Comparison of ENCODE assay signal across 35 mouse cellular contexts in genomic region chr8:80579038-80579437, GRCm38 (mm10). TPM values are rescaled to one million over a fixed set of nuclear protein-coding genes. Genes with fewer than 3 reads are reported as not detected.
"Had no signal": no experiment of that assay in that cellular context is flagged by ENCODE, and none has a peak within 500 bp of the region (broad histone marks: within the 10 kb centered on the region; RNA-seq: fewer than 3 reads in every experiment).

No protein-coding gene starts in this region.

- H3K4me3 ChIP-seq: left cerebral cortex, adult 2 months; limb, embryonic 10.5 days; limb, embryonic 12.5 days; limb, embryonic 13.5 days; limb, embryonic 15.5 days; liver, embryonic 12.5 days; liver, embryonic 15.5 days; lung, embryonic 15.5 days; megakaryocyte, embryonic 14.5 days; midbrain, embryonic 10.5 days; midbrain, embryonic 12.5 days; midbrain, embryonic 13.5 days; midbrain, embryonic 15.5 days; myocyte; neural tube, embryonic 12.5 days had no signal

- H3K36me3 ChIP-seq: limb, embryonic 10.5 days; limb, embryonic 12.5 days; limb, embryonic 13.5 days; limb, embryonic 15.5 days; liver, embryonic 12.5 days; liver, embryonic 15.5 days; lung, embryonic 15.5 days; midbrain, embryonic 10.5 days; midbrain, embryonic 12.5 days; midbrain, embryonic 13.5 days; midbrain, embryonic 15.5 days; neural tube, embryonic 12.5 days had no signal

- H3K9me3 ChIP-seq: limb, embryonic 10.5 days; limb, embryonic 12.5 days; limb, embryonic 13.5 days; limb, embryonic 15.5 days; liver, embryonic 12.5 days; liver, embryonic 15.5 days; lung, embryonic 15.5 days; midbrain, embryonic 10.5 days; midbrain, embryonic 12.5 days; midbrain, embryonic 13.5 days; midbrain, embryonic 15.5 days; neural tube, embryonic 12.5 days had no signal

- H3K27me3 ChIP-seq: limb, embryonic 12.5 days; limb, embryonic 13.5 days; limb, embryonic 15.5 days; liver, embryonic 12.5 days; liver, embryonic 15.5 days; lung, embryonic 15.5 days; megakaryocyte, embryonic 14.5 days; midbrain, embryonic 12.5 days; midbrain, embryonic 13.5 days; midbrain, embryonic 15.5 days; neural tube, embryonic 12.5 days had no signal

- H3K4me1 ChIP-seq: limb, embryonic 10.5 days; limb, embryonic 12.5 days; limb, embryonic 13.5 days; limb, embryonic 15.5 days; liver, embryonic 12.5 days; liver, embryonic 15.5 days; lung, embryonic 15.5 days; midbrain, embryonic 10.5 days; midbrain, embryonic 12.5 days; midbrain, embryonic 13.5 days; midbrain, embryonic 15.5 days; neural tube, embryonic 12.5 days had no signal

- H3K4me2 ChIP-seq: limb, embryonic 12.5 days; limb, embryonic 13.5 days; limb, embryonic 15.5 days; liver, embryonic 11.5 days; liver, embryonic 12.5 days; liver, embryonic 15.5 days; lung, embryonic 14.5 days; lung, embryonic 15.5 days; midbrain, embryonic 11.5 days; midbrain, embryonic 12.5 days; midbrain, embryonic 13.5 days; midbrain, embryonic 15.5 days; neural tube, embryonic 12.5 days had no signal

- H3K9ac ChIP-seq: limb, embryonic 12.5 days; limb, embryonic 13.5 days; limb, embryonic 15.5 days; liver, embryonic 12.5 days; liver, embryonic 14.5 days; liver, embryonic 15.5 days; liver, postnatal 0 days; lung, embryonic 14.5 days; lung, embryonic 15.5 days; midbrain, embryonic 12.5 days; midbrain, embryonic 13.5 days; midbrain, embryonic 15.5 days; neural tube, embryonic 12.5 days had no signal

- H3K27ac ChIP-seq: left cerebral cortex, adult 2 months; limb, embryonic 10.5 days; limb, embryonic 12.5 days; limb, embryonic 13.5 days; limb, embryonic 15.5 days; liver, embryonic 12.5 days; liver, embryonic 14.5 days; liver, embryonic 15.5 days; lung, embryonic 15.5 days; macrophage; midbrain, embryonic 10.5 days; midbrain, embryonic 12.5 days; midbrain, embryonic 13.5 days; midbrain, embryonic 15.5 days; neural tube, embryonic 12.5 days had no signal

- ATAC-seq: liver, embryonic 12.5 days; liver, postnatal 0 days; lung, postnatal 0 days; midbrain, embryonic 13.5 days; midbrain, embryonic 15.5 days; midbrain, embryonic 16.5 days had no signal

- DNase-seq: left cerebral cortex, postnatal 4 days; liver, postnatal 0 days; lung, adult 18-20 months; lung, adult 2 months; lung, embryonic 14.5 days; lung, postnatal 10 days; lung, postnatal 14 days; lung, postnatal 36 days; lung, postnatal 4 days; midbrain, embryonic 14.5 days had no signal

RNA-seq across cellular contexts. Expression of gene Frem3, which starts 31.8 kb away (rescaled TPM):
- total RNA-seq: megakaryocyte, adult 5-6 weeks; megakaryocyte-erythroid progenitor cell, adult 5-6 weeks; monocyte, adult 5-6 weeks had no signal
- polyA plus RNA-seq: limb, embryonic 12.5 days; liver, adult 2 months; lung, adult 2 months; macrophage; midbrain, embryonic 10.5 days; midbrain, embryonic 12.5 days; midbrain, embryonic 14.5 days; myocyte had no signal
